Mouse (Mus musculus) kidney, adult 2 months (tissue): ENCODE results near the gene Tmem106a. TPM values are rescaled to one million over a fixed set of nuclear protein-coding genes. Genes with fewer than 3 reads are reported as not detected.
"Not testable (repeated sequence)": the region's sequence is repeated elsewhere in the genome, so short reads cannot be mapped to it uniquely, and the experiment has no call there.

Experiments used
- DNase-seq: peaks from one replicate; pipeline ENCODE4 v3.0.0; 2021
- H3K27ac ChIP-seq: fragments of 200-500 bp; 2 replicates; pipeline ENCODE4 v1.5.1; 2012; ENCODE audit warnings: low read depth, low read length, control low read depth, inconsistent platforms; ENCODE audit not compliant: insufficient read depth
- H3K27me3 ChIP-seq: fragments of 200-500 bp; replicated peaks from 2 replicates; pipeline ENCODE4 v1.6.1; 2012; ENCODE audit warnings: mild to moderate bottlenecking, moderate library complexity, low read length, inconsistent platforms; ENCODE audit not compliant: control insufficient read depth, insufficient read depth
- H3K36me3 ChIP-seq: fragments of 200-500 bp; 2 replicates; pipeline ENCODE4 v1.6.1; 2012; ENCODE audit warnings: mild to moderate bottlenecking, moderate library complexity, low read length, inconsistent platforms; ENCODE audit not compliant: control insufficient read depth, insufficient read depth
- H3K4me1 ChIP-seq: fragments of 200-500 bp; 2 replicates; pipeline ENCODE4 v1.6.1; 2011; ENCODE audit warnings: low read length; ENCODE audit not compliant: control insufficient read depth, insufficient read depth
- H3K4me3 ChIP-seq: fragments of 200-500 bp; 2 replicates; pipeline ENCODE4 v1.5.1; 2011; ENCODE audit warnings: mild to moderate bottlenecking, low read depth, low read length, control low read depth; ENCODE audit not compliant: insufficient read depth
- CTCF ChIP-seq: fragments of 200-500 bp; conservative IDR thresholded peaks from 2 replicates; pipeline ENCODE4 v1.5.1; 2011; ENCODE audit warnings: low read depth, mild to moderate bottlenecking, control low read depth, low read length, moderate library complexity, mixed read lengths; ENCODE audit not compliant: insufficient read depth, insufficient read length
- POLR2A ChIP-seq: fragments of 200-500 bp; IDR thresholded peaks from one replicate; pipeline ENCODE4 v1.6.1; 2011; ENCODE audit warnings: low read depth, low read length, control low read depth
- WGBS: fragments of 180-500 bp; shearing (Covaris S2); methylation state at CpG from one replicate; pipeline ENCODE4 v1.1.7; 2018; 5-methylcytosine and 5-hydroxymethylcytosine counted together
- polyA plus RNA-seq: library from polyadenylated mRNA; depleted of rRNA; stranded (reverse); fragments of >200 nt; gene quantifications from 2 replicates; pipeline ENCODE4 v1.2.3, GENCODE M21; 2012

Tmem106a gene
- polyA plus RNA-seq, 1 experiment: 392 TPM

DNA sequence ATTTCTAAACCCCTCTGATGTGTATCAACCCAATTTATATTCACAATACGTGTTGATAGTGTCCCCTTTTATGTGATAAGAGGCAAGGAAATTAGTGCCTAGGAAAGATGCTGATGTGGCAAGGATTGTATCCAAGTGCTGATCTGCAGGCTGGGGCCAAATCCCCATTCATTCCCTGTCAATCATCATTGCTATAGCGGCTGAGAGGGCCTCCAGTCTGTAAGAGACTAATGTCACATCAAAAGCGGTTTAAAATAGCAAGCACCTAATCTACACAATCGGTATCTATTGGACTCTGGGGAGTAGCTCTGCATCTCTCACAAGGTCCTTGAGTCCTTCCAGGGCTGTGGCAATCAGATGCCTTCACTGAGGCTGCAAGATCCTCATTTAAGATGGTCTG lies 32.1 kb downstream of the Tmem106a start:
- no peak for DNase-seq
- Histone ChIP-seq H3K4me3 (no peak overlapping the region), H3K27me3 (no peaks in the 10 kb centered on the region), H3K36me3 (no peaks in the 10 kb centered on the region), H3K4me1 (no peaks in the 10 kb centered on the region), H3K27ac (no peak overlapping the region)
- WGBS: 80% methylated on average over 4 of the region's 4 CpGs
- TF ChIP-seq CTCF (no peak), POLR2A (no peak)

GRCm38 (mm10) chr11:101615380-101615779 lies 33.3 kb downstream of the Tmem106a start:
- Histone ChIP-seq H3K27me3 (no peaks in the 10 kb centered on the region), H3K4me1 (no peaks in the 10 kb centered on the region), H3K27ac (no peak overlapping the region), H3K4me3 (no peak overlapping the region), H3K36me3 (no peaks in the 10 kb centered on the region)
- WGBS: 70% methylated on average over 6 of the region's 6 CpGs
- TF ChIP-seq POLR2A (no peak), CTCF (no peak)
- DNase-seq: no peak

GRCm38 (mm10) chr11:101616104-101616503 lies 34.1 kb downstream of the Tmem106a start:
- Histone ChIP-seq H3K27me3 (no peaks in the 10 kb centered on the region), H3K4me1 (no peaks in the 10 kb centered on the region), H3K27ac (no peak overlapping the region), H3K36me3 (no peaks in the 10 kb centered on the region), H3K4me3 (no peak overlapping the region)
- no peak for TF ChIP-seq CTCF
- TF ChIP-seq POLR2A: no peak
- 93% methylated on average over 8 of the region's 8 CpGs for WGBS
- no peak for DNase-seq

DNA sequence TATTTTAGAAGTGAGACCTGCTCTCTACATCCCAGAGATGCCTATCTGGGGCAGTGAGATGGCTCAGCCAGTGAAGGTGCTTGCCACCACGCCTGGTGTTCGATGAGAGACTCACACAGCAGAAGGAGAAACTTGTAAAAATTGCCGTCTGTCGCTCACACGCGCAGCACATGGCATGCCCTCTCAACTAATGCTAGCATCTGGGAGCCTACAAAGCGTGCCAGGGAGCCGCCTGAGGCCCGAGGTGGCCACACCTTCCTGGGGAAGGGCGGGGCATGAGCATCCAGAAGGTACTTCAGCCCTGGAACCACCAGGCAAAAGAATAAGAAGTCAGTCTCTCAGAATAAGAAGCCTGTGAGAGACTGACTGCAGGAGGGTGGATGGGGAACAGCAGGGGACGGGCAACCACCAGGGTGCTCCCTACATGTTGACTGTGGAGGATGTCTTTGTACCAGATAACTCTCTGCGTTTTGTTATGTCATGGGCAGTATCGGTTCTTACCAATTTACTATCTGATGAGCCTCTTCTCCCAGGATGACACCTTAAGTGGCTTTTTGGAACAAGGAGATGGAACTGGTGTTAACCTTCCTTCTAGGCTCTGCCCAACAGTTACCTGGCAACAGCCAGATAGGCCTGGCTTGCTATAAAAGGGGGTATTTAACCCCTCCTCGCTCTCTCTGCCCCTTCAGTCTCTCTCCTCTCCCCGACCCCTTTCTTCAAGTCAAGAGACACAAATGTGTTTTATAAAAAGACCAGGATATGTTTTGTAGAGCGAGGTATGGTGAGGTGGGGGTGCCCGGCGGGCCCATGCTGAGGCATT lies 35.1 kb downstream of the Tmem106a start:
- WGBS: 32% methylated on average over 18 of the region's 18 CpGs
- no peak for DNase-seq
- H3K4me1 ChIP-seq: no peaks in the 10 kb centered on the region
- no peak overlapping the region for H3K4me3 ChIP-seq
- TF ChIP-seq POLR2A (no peak), CTCF (no peak)
- no peaks in the 10 kb centered on the region for H3K36me3 ChIP-seq
- H3K27ac ChIP-seq: no peak overlapping the region
- no peaks in the 10 kb centered on the region for H3K27me3 ChIP-seq

DNA sequence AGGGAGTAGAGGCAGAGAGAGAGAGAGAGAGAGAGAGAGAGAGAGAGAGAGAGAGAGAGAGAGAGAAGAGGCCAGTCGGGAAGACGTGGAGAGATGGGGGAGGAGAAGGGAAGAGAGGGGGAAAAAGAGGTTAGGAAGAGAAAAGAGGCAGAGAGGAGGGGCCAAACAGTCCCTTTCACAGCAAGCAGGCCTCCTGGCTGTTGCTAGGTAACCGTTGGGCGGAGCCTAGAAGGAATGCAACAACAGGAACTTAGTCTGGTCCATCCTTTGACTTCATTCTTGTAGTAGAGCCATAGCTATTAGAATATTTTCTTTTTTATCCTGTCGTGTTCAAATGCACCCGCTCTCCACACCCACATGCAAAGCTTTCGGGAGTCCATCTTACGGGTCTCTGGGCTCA lies 35.8 kb downstream of the Tmem106a start:
- WGBS: 12% methylated on average over 8 of the region's 8 CpGs
- no peaks in the 10 kb centered on the region for H3K4me1 ChIP-seq
- no peaks in the 10 kb centered on the region for H3K36me3 ChIP-seq
- DNase-seq: peak; percentile 31
- TF ChIP-seq POLR2A: no peak
- no peak for TF ChIP-seq CTCF
- H3K27me3 ChIP-seq: no peaks in the 10 kb centered on the region
- no peak overlapping the region for H3K4me3 ChIP-seq
- no peak overlapping the region for H3K27ac ChIP-seq

DNA sequence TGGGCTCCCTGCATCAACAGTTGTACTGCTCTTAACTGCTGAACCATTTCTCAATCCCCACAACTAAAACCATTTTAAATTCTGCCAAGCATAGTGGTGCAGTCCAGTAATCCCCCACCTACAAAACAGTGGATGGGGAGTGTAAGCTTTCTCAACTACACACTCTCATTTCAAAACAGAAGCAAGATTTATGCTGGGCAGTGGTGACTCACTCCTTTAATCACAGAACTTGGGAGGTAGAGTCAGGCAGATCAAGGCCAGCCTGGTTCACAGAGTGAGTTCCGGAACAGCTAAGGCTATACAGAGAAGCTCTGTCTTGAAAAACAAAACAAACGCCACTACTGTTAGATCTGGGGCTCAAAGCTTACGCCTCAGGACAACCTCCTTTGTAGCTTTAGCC lies 36.6 kb downstream of the Tmem106a start:
- no peak for TF ChIP-seq POLR2A
- no peak for TF ChIP-seq CTCF
- Histone ChIP-seq H3K27me3 (no peaks in the 10 kb centered on the region), H3K27ac (no peak overlapping the region), H3K36me3 (no peaks in the 10 kb centered on the region), H3K4me1 (no peaks in the 10 kb centered on the region), H3K4me3 (no peak overlapping the region)
- WGBS: 81% methylated on average over 3 of the region's 3 CpGs
- DNase-seq: no peak

DNA sequence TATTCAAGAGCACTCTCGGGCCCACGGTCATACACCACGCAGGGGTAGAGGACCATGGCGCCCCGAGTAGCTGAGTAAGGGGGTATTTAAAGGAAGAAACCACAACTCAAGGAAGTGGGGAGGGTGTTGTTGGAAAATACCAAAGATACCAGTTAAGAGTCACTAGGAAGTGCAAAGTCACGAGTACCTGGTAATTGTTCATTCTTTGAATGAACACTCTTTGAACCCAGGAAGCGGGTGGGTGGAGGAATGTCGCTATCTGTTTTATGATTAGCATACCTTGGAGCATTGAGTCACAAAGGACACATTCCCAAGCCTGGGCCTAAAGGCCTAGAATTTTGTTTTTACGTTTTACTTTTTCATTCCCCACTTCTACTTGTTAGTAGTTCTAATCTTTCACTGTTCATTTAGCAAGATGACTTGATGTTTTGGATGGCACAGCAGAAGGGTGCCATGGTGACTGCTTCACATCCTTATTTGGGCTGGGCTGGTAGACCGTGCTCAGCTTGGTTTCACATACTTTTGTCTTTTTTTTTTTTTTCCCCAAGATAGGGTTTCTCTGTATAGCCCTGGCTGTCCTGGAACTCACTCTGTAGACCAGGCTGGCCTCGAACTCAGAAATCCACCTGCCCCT lies 38.1 kb downstream of the Tmem106a start:
- H3K4me3 ChIP-seq, H3K4me1 ChIP-seq, H3K27ac ChIP-seq, H3K27me3 ChIP-seq, H3K36me3 ChIP-seq, DNase-seq: not testable (repeated sequence)
- WGBS: 78% methylated on average over 11 of the region's 11 CpGs
